Mouse (Mus musculus): ENCODE measurements around the gene Cnppd1. TPM values are rescaled to one million over a fixed set of nuclear protein-coding genes. Genes with fewer than 3 reads are reported as not detected.

Gene Cnppd1
- polyA plus RNA-seq, 1 experiment from 2014 or later: 34.3 TPM

GRCm38 (mm10) chr1:75128641-75129040, 13.9 kb downstream of the Cnppd1 start:
- WGBS: 64% methylated on average over 3 of the region's 3 CpGs
- H3K36me3 ChIP-seq (ENCODE audit: control insufficient read depth, insufficient read depth, low read length): no peaks in the 10 kb centered on the region
- H3K27ac ChIP-seq (replicated peaks in 1 of 2; ENCODE audit: control insufficient read depth in 1 of 2, insufficient read depth in 1 of 2, low read depth in 2 of 2, low read length in 2 of 2): no peak overlapping the region
- peaks cover 0 to 6% of the 10 kb centered on the region in 2 experiments; a peak in 1 of 4 replicates for H3K4me1 ChIP-seq (ENCODE audit: control insufficient read depth in 2 of 2, insufficient read depth in 2 of 2, low read length in 2 of 2)
- H3K4me3 ChIP-seq (ENCODE audit: control insufficient read depth in 1 of 2, insufficient read depth in 1 of 2, low read depth in 1 of 2, low read length in 2 of 2): no peak overlapping the region
- H3K27me3 ChIP-seq (ENCODE audit: control insufficient read depth, insufficient read depth, low read length): no peaks in the 10 kb centered on the region
- no peaks in the 10 kb centered on the region for H3K9me3 ChIP-seq (ENCODE audit: control insufficient read depth, low read length)
- H3K4me2 ChIP-seq (ENCODE audit: low read length): no peak overlapping the region
- no peak for ATAC-seq (ENCODE audit: insufficient number of reproducible peaks, insufficient read depth, low FRiP score, low read depth)
- no peak overlapping the region for H3K9ac ChIP-seq (ENCODE audit: low read length)

GRCm38 (mm10) chr1:75125418-75125817, 17.1 kb downstream of the Cnppd1 start:
- WGBS: 34% methylated on average over 5 of the region's 5 CpGs
- no peaks in the 10 kb centered on the region for H3K9me3 ChIP-seq (ENCODE audit: control insufficient read depth, low read length)
- peak overlapping the region; percentile 81 for H3K9ac ChIP-seq (ENCODE audit: low read length)
- H3K4me2 ChIP-seq (ENCODE audit: low read length): peak overlapping the region; percentile 64
- ATAC-seq (ENCODE audit: insufficient number of reproducible peaks, insufficient read depth, low FRiP score, low read depth): no peak
- H3K4me1 ChIP-seq (ENCODE audit: control insufficient read depth in 2 of 2, insufficient read depth in 2 of 2, low read length in 2 of 2): peaks cover 0 to 6% of the 10 kb centered on the region in 2 experiments; a peak in 1 of 4 replicates
- H3K4me3 ChIP-seq (ENCODE audit: control insufficient read depth in 1 of 2, insufficient read depth in 1 of 2, low read depth in 1 of 2, low read length in 2 of 2): peak overlapping the region; percentile 67 to 71
- H3K27me3 ChIP-seq (ENCODE audit: control insufficient read depth, insufficient read depth, low read length): no peaks in the 10 kb centered on the region
- H3K36me3 ChIP-seq (ENCODE audit: control insufficient read depth, insufficient read depth, low read length): no peaks in the 10 kb centered on the region
- H3K27ac ChIP-seq (replicated peaks in 1 of 2; ENCODE audit: control insufficient read depth in 1 of 2, insufficient read depth in 1 of 2, low read depth in 2 of 2, low read length in 2 of 2): peak overlapping the region in 1 of 2 experiments; percentile 95; a peak in 2 of 4 replicates

- Histone ChIP-seq H3K27me3 (ENCODE audit: control insufficient read depth, insufficient read depth, low read length) (no peaks in the 10 kb centered on the region), H3K9me3 (ENCODE audit: control insufficient read depth, low read length) (no peaks in the 10 kb centered on the region), H3K4me2 (ENCODE audit: low read length) (peak within 1 kb of the TSS; percentile 64), H3K9ac (ENCODE audit: low read length) (peak within 1 kb of the TSS; percentile 81), H3K27ac (replicated peaks in 1 of 2; ENCODE audit: control insufficient read depth in 1 of 2, insufficient read depth in 1 of 2, low read depth in 2 of 2, low read length in 2 of 2) (peak within 1 kb of the TSS; percentile 95), H3K4me1 (ENCODE audit: control insufficient read depth in 2 of 2, insufficient read depth in 2 of 2, low read length in 2 of 2) (peaks cover 0 to 6% of the 10 kb centered on the region in 2 experiments; a peak in 1 of 4 replicates), H3K36me3 (ENCODE audit: control insufficient read depth, insufficient read depth, low read length) (no peaks in the 10 kb centered on the region), H3K4me3 (ENCODE audit: control insufficient read depth in 1 of 2, insufficient read depth in 1 of 2, low read depth in 1 of 2, low read length in 2 of 2) (peak within 1 kb of the TSS; percentile 67 to 71)
- WGBS: 2% methylated on average over 56 of the region's 56 CpGs
- peak; percentile 97 for ATAC-seq (ENCODE audit: insufficient number of reproducible peaks, insufficient read depth, low FRiP score, low read depth)
Observed at GRCm38 (mm10) chr1:75124346-75125321, 17.9 kb downstream of the Cnppd1 start, which contains the start of gene Nhej1. TSS of gene Nhej1 (minus strand) at chr1:75125200.

- Histone ChIP-seq H3K4me1 (ENCODE audit: control insufficient read depth in 2 of 2, insufficient read depth in 2 of 2, low read length in 2 of 2) (peaks cover 0 to 6% of the 10 kb centered on the region in 2 experiments; a peak in 1 of 4 replicates), H3K4me2 (ENCODE audit: low read length) (no peak overlapping the region), H3K9ac (ENCODE audit: low read length) (no peak overlapping the region), H3K4me3 (ENCODE audit: control insufficient read depth in 1 of 2, insufficient read depth in 1 of 2, low read depth in 1 of 2, low read length in 2 of 2) (no peak overlapping the region), H3K27ac (replicated peaks in 1 of 2; ENCODE audit: control insufficient read depth in 1 of 2, insufficient read depth in 1 of 2, low read depth in 2 of 2, low read length in 2 of 2) (no peak overlapping the region), H3K9me3 (ENCODE audit: control insufficient read depth, low read length) (no peaks in the 10 kb centered on the region), H3K36me3 (ENCODE audit: control insufficient read depth, insufficient read depth, low read length) (no peaks in the 10 kb centered on the region), H3K27me3 (ENCODE audit: control insufficient read depth, insufficient read depth, low read length) (no peaks in the 10 kb centered on the region)
- 77% methylated on average over 3 of the region's 3 CpGs for WGBS
- no peak for ATAC-seq (ENCODE audit: insufficient number of reproducible peaks, insufficient read depth, low FRiP score, low read depth)
Observed at GRCm38 (mm10) chr1:75122211-75122610, 20.3 kb downstream of the Cnppd1 start.

Other genes starting within 250 kb of the Cnppd1 start
- gene Cryba2, start 249.6 kb downstream of the Cnppd1 start, polyA plus RNA-seq (2014; fragmentation: Nextera tagmentation; extraction: Ambion mirVana): not detected in 2 replicates
- gene Cfap65, start 207.1 kb downstream of the Cnppd1 start, polyA plus RNA-seq (2014; fragmentation: Nextera tagmentation; extraction: Ambion mirVana): not detected in 2 replicates
- 0.14 TPM in 1 of 2 replicates, not detected in the other for gene Ihh, start 191.0 kb downstream of the Cnppd1 start, polyA plus RNA-seq (2014; fragmentation: Nextera tagmentation; extraction: Ambion mirVana)
- gene Nhej1, start 17.5 kb downstream of the Cnppd1 start, polyA plus RNA-seq (2014; fragmentation: Nextera tagmentation; extraction: Ambion mirVana): 7.6 and 7.8 TPM in 2 replicates
- 0.72 and 1.4 TPM in 2 replicates for gene Slc23a3, start 8.8 kb downstream of the Cnppd1 start, polyA plus RNA-seq (2014; fragmentation: Nextera tagmentation; extraction: Ambion mirVana)
- 38.9 and 42.2 TPM in 2 replicates for gene Retreg2, start 67 bp upstream of the Cnppd1 start, polyA plus RNA-seq (2014; fragmentation: Nextera tagmentation; extraction: Ambion mirVana)
- gene Zfand2b, start 25.9 kb upstream of the Cnppd1 start, polyA plus RNA-seq (2014; fragmentation: Nextera tagmentation; extraction: Ambion mirVana): 29.6 and 31.4 TPM in 2 replicates
- gene Abcb6, start 37.7 kb upstream of the Cnppd1 start, polyA plus RNA-seq (2014; fragmentation: Nextera tagmentation; extraction: Ambion mirVana): 9.6 and 11.1 TPM in 2 replicates
- 19.8 and 21.0 TPM in 2 replicates for gene Ankzf1, start 49.4 kb upstream of the Cnppd1 start, polyA plus RNA-seq (2014; fragmentation: Nextera tagmentation; extraction: Ambion mirVana)
- gene Atg9a, start 49.5 kb upstream of the Cnppd1 start, polyA plus RNA-seq (2014; fragmentation: Nextera tagmentation; extraction: Ambion mirVana): 24.7 and 29.2 TPM in 2 replicates
- gene Glb1l, start 68.1 kb upstream of the Cnppd1 start, polyA plus RNA-seq (2014; fragmentation: Nextera tagmentation; extraction: Ambion mirVana): 7.2 and 8.4 TPM in 2 replicates
- 81.9 and 86.2 TPM in 2 replicates for gene Stk16, start 68.1 kb upstream of the Cnppd1 start, polyA plus RNA-seq (2014; fragmentation: Nextera tagmentation; extraction: Ambion mirVana)
- 24.6 and 34.3 TPM in 2 replicates for gene Tuba4a, start 77.2 kb upstream of the Cnppd1 start, polyA plus RNA-seq (2014; fragmentation: Nextera tagmentation; extraction: Ambion mirVana)
- gene A630095N17Rik, start 89.4 kb upstream of the Cnppd1 start, polyA plus RNA-seq (2014; fragmentation: Nextera tagmentation; extraction: Ambion mirVana): not detected in 2 replicates
- gene Dnajb2, start 93.7 kb upstream of the Cnppd1 start, polyA plus RNA-seq (2014; fragmentation: Nextera tagmentation; extraction: Ambion mirVana): 16.9 and 17.8 TPM in 2 replicates
- 0.38 and 0.41 TPM in 2 replicates for gene Ptprn, start 121.8 kb upstream of the Cnppd1 start, polyA plus RNA-seq (2014; fragmentation: Nextera tagmentation; extraction: Ambion mirVana)
- 0.53 TPM in 1 of 2 replicates, not detected in the other for gene Resp18, start 135.7 kb upstream of the Cnppd1 start, polyA plus RNA-seq (2014; fragmentation: Nextera tagmentation; extraction: Ambion mirVana)
- gene Dnpep, start 175.3 kb upstream of the Cnppd1 start, polyA plus RNA-seq (2014; fragmentation: Nextera tagmentation; extraction: Ambion mirVana): 122 and 128 TPM in 2 replicates
- gene Des, start 217.6 kb upstream of the Cnppd1 start, polyA plus RNA-seq (2014; fragmentation: Nextera tagmentation; extraction: Ambion mirVana): 351 and 377 TPM in 2 replicates
- gene Speg, start 232.6 kb upstream of the Cnppd1 start, polyA plus RNA-seq (2014; fragmentation: Nextera tagmentation; extraction: Ambion mirVana): 52.4 and 53.4 TPM in 2 replicates

All from heart, embryonic 14.5 days (tissue).